Mouse (Mus musculus) liver, adult 2 months (tissue): ENCODE measurements around the gene Eif3l. TPM values are rescaled to one million over a fixed set of nuclear protein-coding genes. Genes with fewer than 3 reads are reported as not detected.

Experiments
- DNase-seq: peaks from one replicate; pipeline ENCODE4 v3.0.0-alpha.2; 2011; ENCODE audit warnings: low read depth, low spot score; ENCODE audit errors: extremely low read depth
- H3K27ac ChIP-seq: fragments of 200-500 bp; replicated peaks from 2 replicates; pipeline ENCODE4 v1.5.1; 2012; ENCODE audit warnings: low read depth, mild to moderate bottlenecking, control low read depth, inconsistent platforms, low read length; ENCODE audit not compliant: insufficient read depth
- H3K27me3 ChIP-seq: fragments of 200-500 bp; 2 replicates; pipeline ENCODE4 v1.6.1; 2012; ENCODE audit warnings: mild to moderate bottlenecking, moderate library complexity, low read length, inconsistent platforms; ENCODE audit not compliant: control insufficient read depth, insufficient read depth
- H3K36me3 ChIP-seq: fragments of 200-500 bp; 2 replicates; pipeline ENCODE4 v1.6.1; 2012; ENCODE audit warnings: low read length, inconsistent platforms; ENCODE audit not compliant: control insufficient read depth, insufficient read depth
- H3K4me1 ChIP-seq: fragments of 200-500 bp; 2 replicates; pipeline ENCODE4 v1.6.1; 2011; ENCODE audit warnings: low read length; ENCODE audit not compliant: control insufficient read depth, insufficient read depth
- H3K4me3 ChIP-seq: fragments of 200-500 bp; 2 replicates; pipeline ENCODE4 v1.5.1; 2011; ENCODE audit warnings: low read depth, mild to moderate bottlenecking, control low read depth, low read length, moderate library complexity; ENCODE audit not compliant: insufficient read depth
- H3K79me2 ChIP-seq: fragments of 200-500 bp; 2 replicates; pipeline ENCODE4 v1.6.1; 2012; ENCODE audit warnings: inconsistent platforms, mild to moderate bottlenecking, low read length, moderate library complexity; ENCODE audit not compliant: control insufficient read depth, insufficient read depth
- H3K9ac ChIP-seq: fragments of 200-500 bp; 2 replicates; pipeline ENCODE4 v1.6.1; 2012; ENCODE audit warnings: low read depth, mild to moderate bottlenecking, control low read depth, inconsistent platforms, low read length
- CTCF ChIP-seq: fragments of 200-500 bp; IDR thresholded peaks from 2 replicates; pipeline ENCODE4 v1.5.1; 2011; ENCODE audit warnings: low read depth, low read length, control low read depth
- POLR2A ChIP-seq: fragments of 200-500 bp; IDR thresholded peaks from 2 replicates; pipeline ENCODE4 v1.6.1; 2011; ENCODE audit warnings: low read length, control low read depth; ENCODE audit not compliant: insufficient read depth; ENCODE audit errors: extremely low read depth
- WGBS: fragments of 180-500 bp; shearing (Covaris S2); methylation state at CpG from one replicate; pipeline ENCODE4 v1.1.7; 2018; 5-methylcytosine and 5-hydroxymethylcytosine counted together
- polyA plus RNA-seq: library from polyadenylated mRNA; depleted of rRNA; stranded (reverse); fragments of >200 nt; gene quantifications from 2 replicates; pipeline ENCODE4 v1.2.3, GENCODE M21; 2012
- total RNA-seq: library from RNA; depleted of rRNA; stranded (reverse); fragments of >200 nt; gene quantifications from 2 replicates; pipeline ENCODE4 v1.2.3, GENCODE M21; 2014

The Eif3l gene
- total and polyA plus RNA-seq, 2 experiments = 82.1 to 103 TPM

- H3K4me3 ChIP-seq = no peak overlapping the region
- H3K36me3 ChIP-seq = peaks cover 39% of the 10 kb centered on the region
- H3K9ac ChIP-seq = no peak overlapping the region
- no peaks in the 10 kb centered on the region for H3K27me3 ChIP-seq
- WGBS = 89% methylated on average over 6 of the region's 6 CpGs
- TF ChIP-seq POLR2A (no peak), CTCF (no peak)
- peaks cover under 1% of the 10 kb centered on the region for H3K4me1 ChIP-seq
- H3K27ac ChIP-seq = no peak overlapping the region
- H3K79me2 ChIP-seq = no peaks in the 10 kb centered on the region
- DNase-seq = no peak
Observed at GRCm38 (mm10) chr15:79092284-79092683, 17.3 kb downstream of the Eif3l start.

GRCm38 (mm10) chr15:79093083-79093839 lies 18.3 kb downstream of the Eif3l start:
- TF ChIP-seq CTCF (peak; percentile 61), POLR2A (no peak)
- peaks cover 35% of the 10 kb centered on the region for H3K36me3 ChIP-seq
- no peaks in the 10 kb centered on the region for H3K79me2 ChIP-seq
- H3K27ac ChIP-seq = no peak overlapping the region
- DNase-seq = no peak
- H3K4me1 ChIP-seq = peaks cover 10% of the 10 kb centered on the region
- no peaks in the 10 kb centered on the region for H3K27me3 ChIP-seq
- WGBS = 73% methylated on average over 7 of the region's 7 CpGs
- no peak overlapping the region for H3K9ac ChIP-seq
- no peak overlapping the region for H3K4me3 ChIP-seq

GRCm38 (mm10) chr15:79095483-79095882 lies 20.5 kb downstream of the Eif3l start:
- TF ChIP-seq CTCF (no peak), POLR2A (no peak)
- no peak for DNase-seq
- WGBS = 92% methylated on average over 5 of the region's 5 CpGs
- H3K27me3 ChIP-seq = no peaks in the 10 kb centered on the region
- H3K4me1 ChIP-seq = peaks cover 12% of the 10 kb centered on the region
- H3K36me3 ChIP-seq = peaks cover 25% of the 10 kb centered on the region; the same call in 1 of the 2 replicates
- H3K9ac ChIP-seq = no peak overlapping the region
- no peak overlapping the region for H3K4me3 ChIP-seq
- H3K79me2 ChIP-seq = no peaks in the 10 kb centered on the region
- no peak overlapping the region for H3K27ac ChIP-seq

- H3K27me3 ChIP-seq = no peaks in the 10 kb centered on the region
- H3K79me2 ChIP-seq = no peaks in the 10 kb centered on the region
- TF ChIP-seq POLR2A = no peak
- no peak for TF ChIP-seq CTCF
- peaks cover 17% of the 10 kb centered on the region; the same call in 1 of the 2 replicates for H3K36me3 ChIP-seq
- H3K4me1 ChIP-seq = peaks cover 12% of the 10 kb centered on the region
- WGBS = 72% methylated on average over 3 of the region's 3 CpGs
- H3K4me3 ChIP-seq = no peak overlapping the region
- no peak overlapping the region for H3K27ac ChIP-seq
- H3K9ac ChIP-seq = no peak overlapping the region
- DNase-seq = no peak
Observed at GRCm38 (mm10) chr15:79096556-79096955, 21.6 kb downstream of the Eif3l start.

GRCm38 (mm10) chr15:79097135-79097534 lies 22.2 kb downstream of the Eif3l start:
- no peak overlapping the region for H3K27ac ChIP-seq
- H3K9ac ChIP-seq = no peak overlapping the region
- H3K4me1 ChIP-seq = peaks cover 12% of the 10 kb centered on the region
- 19% methylated on average over 2 of the region's 2 CpGs for WGBS
- no peaks in the 10 kb centered on the region for H3K79me2 ChIP-seq
- H3K4me3 ChIP-seq = no peak overlapping the region
- TF ChIP-seq CTCF (no peak), POLR2A (no peak)
- H3K27me3 ChIP-seq = no peaks in the 10 kb centered on the region
- H3K36me3 ChIP-seq = peaks cover 13% of the 10 kb centered on the region; the same call in 1 of the 2 replicates
- peak; percentile 42 for DNase-seq

GRCm38 (mm10) chr15:79097611-79098025 lies 22.6 kb downstream of the Eif3l start:
- no peaks in the 10 kb centered on the region for H3K27me3 ChIP-seq
- TF ChIP-seq POLR2A (no peak), CTCF (no peak)
- H3K27ac ChIP-seq = no peak overlapping the region
- H3K9ac ChIP-seq = peak overlapping the region; percentile 9; the same call in 1 of the 2 replicates
- DNase-seq = peak; percentile 57
- H3K4me3 ChIP-seq = no peak overlapping the region
- peaks cover 13% of the 10 kb centered on the region; the same call in 1 of the 2 replicates for H3K36me3 ChIP-seq
- no peaks in the 10 kb centered on the region for H3K79me2 ChIP-seq
- 26% methylated on average over 6 of the region's 6 CpGs for WGBS
- peaks cover 12% of the 10 kb centered on the region for H3K4me1 ChIP-seq
